Mouse (Mus musculus): ENCODE results near the gene Nkd1. TPM values are rescaled to one million over a fixed set of nuclear protein-coding genes. Genes with fewer than 3 reads are reported as not detected.

Gene Nkd1
- polyA plus RNA-seq, 1 experiment: 21.5 TPM

DNA sequence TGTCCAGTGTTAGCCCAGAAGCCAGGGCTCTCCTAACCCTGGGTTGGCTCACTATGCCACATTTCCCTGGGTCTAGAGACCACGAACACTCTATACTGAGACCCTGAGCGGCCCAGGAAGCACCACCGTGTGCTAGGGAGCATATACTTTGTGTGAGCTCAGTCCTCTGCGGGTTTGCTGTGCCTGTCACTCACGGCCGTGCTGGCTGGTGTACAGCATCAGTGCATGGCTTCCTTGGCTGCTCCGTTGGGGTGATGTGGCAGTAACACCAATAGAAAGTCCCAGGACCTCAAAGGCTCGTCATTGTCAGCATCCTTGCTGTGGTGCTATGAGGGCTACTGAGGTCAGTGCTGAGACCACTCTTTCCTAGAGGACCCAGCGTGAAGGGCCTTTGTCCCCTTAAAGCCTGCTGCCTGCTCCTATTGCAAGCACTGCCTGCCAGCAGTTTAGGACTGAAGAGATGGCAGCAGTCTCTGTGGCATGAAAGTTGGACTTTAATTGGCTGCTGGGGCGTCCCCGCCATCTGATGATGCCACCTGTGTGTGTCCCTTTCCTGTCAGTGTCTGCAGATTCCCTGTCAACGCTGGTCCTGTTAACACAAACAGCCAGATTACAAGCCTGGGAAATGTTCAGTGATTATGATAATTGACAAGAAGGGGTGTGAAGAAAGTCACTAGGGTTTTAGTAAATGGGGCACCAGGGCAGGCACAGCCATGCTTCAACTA, 51.2 kb downstream of the Nkd1 start:
- TF ChIP-seq CTCF (IDR thresholded peaks at IDR 0.05; ENCODE audit: borderline replicate concordance, insufficient read depth, low read depth, low read length): no peak
- TF ChIP-seq POLR2A (IDR thresholded peaks at IDR 0.05; ENCODE audit: borderline replicate concordance, insufficient read depth, low read length): no peak
- no peak overlapping the region for H3K4me3 ChIP-seq (replicated peaks; ENCODE audit: insufficient read depth, low read depth, low read length)
- no peak for DNase-seq
- no peaks in the 10 kb centered on the region for H3K27me3 ChIP-seq (ENCODE audit: control insufficient read depth, insufficient read depth, low read length)
- H3K27ac ChIP-seq (ENCODE audit: insufficient read depth, low read length): no peak overlapping the region
- WGBS: 76% methylated on average over 12 of the region's 12 CpGs
- peaks cover 9% of the 10 kb centered on the region for H3K4me1 ChIP-seq (ENCODE audit: control insufficient read depth, insufficient read depth, low read length)

DNA sequence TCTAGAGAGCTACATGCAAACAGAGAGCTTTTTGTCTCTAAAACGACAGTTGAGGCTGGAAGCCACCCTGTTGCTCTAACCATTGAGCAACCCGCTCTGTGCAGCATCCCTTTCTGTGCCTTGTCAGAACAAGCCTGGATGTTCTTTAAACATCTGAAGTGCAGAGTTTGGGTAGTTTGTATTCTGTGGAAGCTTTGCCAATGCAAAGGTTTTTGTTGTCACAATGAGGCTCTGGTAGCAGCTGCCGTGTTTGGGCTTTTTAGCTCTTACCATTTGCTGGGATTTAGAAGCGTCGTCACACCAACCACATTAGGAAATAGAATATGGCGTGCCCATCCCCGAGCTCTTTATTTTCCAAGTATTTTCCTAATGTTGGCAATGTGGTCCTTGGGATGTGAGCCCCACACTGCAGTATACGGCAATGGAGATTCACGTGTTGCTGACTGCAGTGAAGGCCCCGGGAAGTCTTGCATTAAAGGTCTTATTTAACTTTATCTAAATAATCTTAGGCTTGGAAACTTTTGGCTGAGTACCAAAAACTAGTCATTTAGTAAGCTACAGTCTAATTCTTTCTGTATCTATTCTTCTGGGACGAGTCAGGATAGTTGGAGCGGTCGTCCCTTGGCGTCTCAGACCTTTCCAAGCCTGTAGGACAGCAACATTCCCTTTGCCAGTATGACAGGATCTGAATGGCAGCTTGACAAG, 51.9 kb downstream of the Nkd1 start:
- no peak for TF ChIP-seq CTCF (IDR thresholded peaks at IDR 0.05; ENCODE audit: borderline replicate concordance, insufficient read depth, low read depth, low read length)
- TF ChIP-seq POLR2A (IDR thresholded peaks at IDR 0.05; ENCODE audit: borderline replicate concordance, insufficient read depth, low read length): no peak
- peaks cover 9% of the 10 kb centered on the region for H3K4me1 ChIP-seq (ENCODE audit: control insufficient read depth, insufficient read depth, low read length)
- no peak overlapping the region for H3K4me3 ChIP-seq (replicated peaks; ENCODE audit: insufficient read depth, low read depth, low read length)
- no peak overlapping the region for H3K27ac ChIP-seq (ENCODE audit: insufficient read depth, low read length)
- DNase-seq: no peak
- H3K27me3 ChIP-seq (ENCODE audit: control insufficient read depth, insufficient read depth, low read length): no peaks in the 10 kb centered on the region
- WGBS: 91% methylated on average over 14 of the region's 14 CpGs

- no peak overlapping the region for H3K4me3 ChIP-seq (replicated peaks; ENCODE audit: insufficient read depth, low read depth, low read length)
- 88% methylated on average over 5 of the region's 5 CpGs for WGBS
- no peaks in the 10 kb centered on the region for H3K27me3 ChIP-seq (ENCODE audit: control insufficient read depth, insufficient read depth, low read length)
- no peak for DNase-seq
- TF ChIP-seq POLR2A (IDR thresholded peaks at IDR 0.05; ENCODE audit: borderline replicate concordance, insufficient read depth, low read length) (no peak), CTCF (IDR thresholded peaks at IDR 0.05; ENCODE audit: borderline replicate concordance, insufficient read depth, low read depth, low read length) (no peak)
- H3K4me1 ChIP-seq (ENCODE audit: control insufficient read depth, insufficient read depth, low read length): peaks cover 17% of the 10 kb centered on the region
- H3K27ac ChIP-seq (ENCODE audit: insufficient read depth, low read length): no peak overlapping the region
Observed at GRCm38 (mm10) chr8:88574975-88575374, 53.8 kb downstream of the Nkd1 start.

GRCm38 (mm10) chr8:88576351-88577142, 55.4 kb downstream of the Nkd1 start:
- H3K4me1 ChIP-seq (ENCODE audit: control insufficient read depth, insufficient read depth, low read length): peaks cover 16% of the 10 kb centered on the region
- no peak for DNase-seq
- H3K27ac ChIP-seq (ENCODE audit: insufficient read depth, low read length): no peak overlapping the region
- 81% methylated on average over 10 of the region's 10 CpGs for WGBS
- no peak overlapping the region for H3K4me3 ChIP-seq (replicated peaks; ENCODE audit: insufficient read depth, low read depth, low read length)
- TF ChIP-seq POLR2A (IDR thresholded peaks at IDR 0.05; ENCODE audit: borderline replicate concordance, insufficient read depth, low read length) (no peak), CTCF (IDR thresholded peaks at IDR 0.05; ENCODE audit: borderline replicate concordance, insufficient read depth, low read depth, low read length) (no peak)
- no peaks in the 10 kb centered on the region for H3K27me3 ChIP-seq (ENCODE audit: control insufficient read depth, insufficient read depth, low read length)

DNA sequence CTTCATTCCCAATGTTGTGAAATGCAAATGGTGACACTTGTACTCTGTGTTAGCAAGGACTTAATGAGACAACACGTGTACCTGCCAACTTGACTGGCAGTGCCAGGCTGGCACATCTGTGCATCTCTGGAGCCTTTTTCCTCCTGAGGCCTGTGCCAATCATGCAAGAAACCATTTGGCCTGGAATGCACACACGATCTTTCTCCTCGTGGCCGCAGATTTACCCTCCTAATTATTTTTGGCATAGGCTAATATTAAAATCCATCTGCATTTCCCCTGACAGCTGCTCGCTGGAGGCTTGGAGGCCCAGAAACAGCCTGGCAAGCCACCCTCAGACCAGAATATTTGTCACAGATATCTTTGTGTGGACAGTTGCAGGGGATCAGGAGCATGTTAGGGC, 56.5 kb downstream of the Nkd1 start:
- 47% methylated on average over 5 of the region's 5 CpGs for WGBS
- Histone ChIP-seq H3K27ac (ENCODE audit: insufficient read depth, low read length) (no peak overlapping the region), H3K27me3 (ENCODE audit: control insufficient read depth, insufficient read depth, low read length) (no peaks in the 10 kb centered on the region), H3K4me1 (ENCODE audit: control insufficient read depth, insufficient read depth, low read length) (peaks cover 12% of the 10 kb centered on the region), H3K4me3 (replicated peaks; ENCODE audit: insufficient read depth, low read depth, low read length) (no peak overlapping the region)
- no peak for TF ChIP-seq CTCF (IDR thresholded peaks at IDR 0.05; ENCODE audit: borderline replicate concordance, insufficient read depth, low read depth, low read length)
- TF ChIP-seq POLR2A (IDR thresholded peaks at IDR 0.05; ENCODE audit: borderline replicate concordance, insufficient read depth, low read length): no peak
- DNase-seq: no peak

- 84% methylated on average over 14 of the region's 14 CpGs for WGBS
- DNase-seq: no peak
- Histone ChIP-seq H3K4me3 (replicated peaks; ENCODE audit: insufficient read depth, low read depth, low read length) (no peak overlapping the region), H3K27ac (ENCODE audit: insufficient read depth, low read length) (no peak overlapping the region), H3K4me1 (ENCODE audit: control insufficient read depth, insufficient read depth, low read length) (peaks cover 14% of the 10 kb centered on the region), H3K27me3 (ENCODE audit: control insufficient read depth, insufficient read depth, low read length) (no peaks in the 10 kb centered on the region)
- TF ChIP-seq POLR2A (IDR thresholded peaks at IDR 0.05; ENCODE audit: borderline replicate concordance, insufficient read depth, low read length) (no peak), CTCF (IDR thresholded peaks at IDR 0.05; ENCODE audit: borderline replicate concordance, insufficient read depth, low read depth, low read length) (no peak)
Observed at GRCm38 (mm10) chr8:88578413-88579175, 57.4 kb downstream of the Nkd1 start.

DNA sequence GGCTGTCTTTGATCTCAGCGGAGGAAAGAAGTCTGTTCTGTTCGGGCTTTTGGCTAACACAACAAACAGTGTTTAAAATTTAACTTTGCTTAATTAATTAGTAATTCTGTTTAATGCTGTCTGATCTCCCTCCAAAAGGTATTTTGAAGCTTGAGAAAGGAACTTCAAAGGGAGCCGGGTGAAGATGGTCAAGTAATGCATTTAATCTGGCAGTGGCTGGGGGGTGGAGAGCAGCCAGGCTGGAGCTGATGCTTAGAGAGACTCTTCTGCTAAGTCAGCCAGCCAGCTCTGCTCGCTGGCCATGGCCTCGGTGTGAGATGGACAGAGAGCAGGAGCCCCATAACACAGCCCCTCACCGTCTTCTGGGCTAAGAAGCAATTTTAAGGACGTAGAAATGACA, 58.1 kb downstream of the Nkd1 start:
- no peak overlapping the region for H3K4me3 ChIP-seq (replicated peaks; ENCODE audit: insufficient read depth, low read depth, low read length)
- no peak for DNase-seq
- H3K4me1 ChIP-seq (ENCODE audit: control insufficient read depth, insufficient read depth, low read length): peaks cover 16% of the 10 kb centered on the region
- TF ChIP-seq CTCF (IDR thresholded peaks at IDR 0.05; ENCODE audit: borderline replicate concordance, insufficient read depth, low read depth, low read length) (no peak), POLR2A (IDR thresholded peaks at IDR 0.05; ENCODE audit: borderline replicate concordance, insufficient read depth, low read length) (no peak)
- no peaks in the 10 kb centered on the region for H3K27me3 ChIP-seq (ENCODE audit: control insufficient read depth, insufficient read depth, low read length)
- H3K27ac ChIP-seq (ENCODE audit: insufficient read depth, low read length): no peak overlapping the region
- WGBS: 69% methylated on average over 7 of the region's 7 CpGs
